Mouse (Mus musculus): ENCODE measurements around the gene Zc3hav1l. TPM values are rescaled to one million over a fixed set of nuclear protein-coding genes. Genes with fewer than 3 reads are reported as not detected.

Gene Zc3hav1l
- total RNA-seq (2021): 10 to 100 TPM; 10.2 to 10.4 TPM

DNA sequence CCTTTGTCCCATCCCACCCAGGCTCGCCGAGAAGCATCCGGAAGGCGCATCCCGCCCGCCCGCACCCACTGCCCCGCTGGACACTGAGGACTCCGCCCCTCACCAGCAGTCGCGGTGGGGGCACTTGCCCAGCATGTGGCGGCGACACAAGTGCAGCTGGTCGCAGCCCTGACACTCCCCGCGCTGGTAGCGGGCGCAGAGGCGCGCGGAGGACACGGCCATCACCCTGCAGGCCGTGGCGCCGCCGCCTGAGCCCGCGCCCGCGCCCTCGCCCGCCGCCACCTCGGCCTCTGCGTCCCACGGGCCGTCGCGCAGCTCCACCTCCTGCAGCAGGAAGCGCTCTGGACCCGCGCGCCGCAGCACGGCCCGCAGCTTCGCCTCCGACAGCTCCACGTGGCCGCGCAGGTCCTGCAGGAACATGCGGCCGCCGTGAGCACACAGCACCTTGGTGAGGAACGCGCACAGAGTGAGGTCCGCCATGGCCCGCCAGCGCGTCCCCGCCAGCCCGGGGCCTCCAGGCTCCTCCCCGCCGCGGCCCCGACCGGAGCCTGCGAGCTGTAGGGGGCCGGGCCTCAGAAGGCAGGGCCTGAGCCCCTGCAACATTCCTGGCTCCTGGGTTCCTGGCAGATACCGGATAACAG, at the start of gene Zc3hav1l:
TSS of gene Zc3hav1l (minus strand) at position 499 of the 641 bp plus-strand sequence.
- peak; percentile 81 for DNase-seq

DNA sequence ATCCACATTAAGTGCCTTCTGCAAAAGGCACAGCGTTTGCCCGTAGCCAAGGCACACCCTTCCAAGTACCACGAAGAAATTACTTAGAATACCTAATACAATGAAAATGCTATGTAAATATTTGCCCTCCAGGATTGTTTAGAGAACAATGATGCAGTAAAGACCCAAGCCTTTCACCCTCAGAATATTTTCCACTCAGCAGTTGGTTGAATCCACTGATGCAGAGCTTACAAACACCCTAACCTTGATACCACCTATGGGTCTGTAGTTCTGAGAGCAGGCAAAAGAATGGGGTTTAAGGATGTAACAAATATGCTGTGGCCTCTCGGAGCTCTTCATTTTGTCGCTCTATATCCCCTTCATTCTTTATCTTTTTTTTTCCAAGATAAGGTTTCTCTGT, 48.8 kb upstream of the Zc3hav1l start:
- DNase-seq: no peak

DNA sequence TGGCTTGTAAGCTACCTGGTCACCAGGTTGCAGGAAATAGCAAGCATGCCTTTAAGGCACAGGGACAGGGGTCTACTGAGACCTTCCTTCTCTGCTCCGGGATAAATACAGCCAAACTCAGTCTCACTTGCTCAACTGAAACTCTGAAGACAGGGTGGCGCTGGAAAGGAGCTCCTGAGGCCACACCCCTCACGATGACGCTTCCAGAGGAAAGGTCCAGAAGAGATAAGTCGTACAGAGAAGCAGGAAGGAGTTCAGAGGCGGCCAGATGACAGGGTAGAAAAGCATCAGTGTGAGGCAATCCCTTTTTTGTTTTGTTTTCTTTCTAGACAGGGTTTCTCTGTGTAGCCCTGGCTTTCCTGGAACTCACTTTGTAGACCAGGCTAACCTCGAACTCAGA, 46.7 kb upstream of the Zc3hav1l start:
- peak; percentile 48 for DNase-seq

DNA sequence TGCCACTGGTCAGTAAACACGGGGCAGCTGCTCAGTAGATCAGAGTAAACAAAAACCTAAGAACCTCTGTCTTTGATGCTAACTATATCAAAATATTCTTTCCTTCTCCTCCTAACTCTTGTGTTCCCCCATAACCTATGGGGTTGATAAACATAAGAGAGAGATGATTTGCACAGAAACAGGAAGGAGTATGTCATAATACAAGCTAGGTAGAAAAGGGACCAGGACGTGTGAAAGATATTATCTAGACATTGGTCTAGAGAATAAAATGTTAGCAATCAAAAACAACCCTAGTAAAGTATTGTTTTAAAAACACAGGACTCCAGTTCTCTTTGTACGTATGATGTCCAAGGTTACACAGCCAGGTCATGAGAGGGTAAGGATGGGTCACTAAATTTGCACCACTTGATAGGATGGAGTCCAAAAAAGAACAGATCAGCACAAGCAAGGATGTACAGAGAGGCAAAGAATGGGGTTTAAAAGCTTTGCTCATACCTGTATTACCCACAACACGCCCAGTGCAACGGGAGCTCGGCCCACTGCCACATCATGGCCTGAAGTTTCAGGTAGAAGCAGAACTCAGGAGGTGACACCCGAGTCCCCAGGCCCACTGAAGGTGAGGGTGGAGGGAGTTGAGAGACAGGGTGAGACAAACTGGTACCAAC, 45.1 kb upstream of the Zc3hav1l start:
- no peak for DNase-seq

DNA sequence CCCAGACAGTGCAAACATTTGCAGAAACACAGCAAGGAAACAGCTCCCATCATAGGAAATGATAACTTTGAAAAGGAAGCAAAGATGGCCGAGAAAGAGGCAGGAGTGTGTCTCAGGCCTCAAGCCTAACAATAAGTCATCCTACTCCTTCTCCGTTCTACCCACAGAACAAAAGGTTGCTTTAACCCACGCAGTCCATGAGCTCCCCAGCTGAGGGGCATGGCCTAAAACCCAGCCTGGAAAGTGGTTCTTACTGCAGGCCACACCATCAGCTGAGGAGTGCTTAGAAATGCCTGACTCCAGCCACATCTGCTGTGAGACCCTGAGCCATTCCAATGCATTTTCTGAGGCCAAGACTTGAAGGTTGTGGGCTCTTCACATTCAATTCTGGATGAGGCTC, 44.5 kb upstream of the Zc3hav1l start:
- DNase-seq: no peak

DNA sequence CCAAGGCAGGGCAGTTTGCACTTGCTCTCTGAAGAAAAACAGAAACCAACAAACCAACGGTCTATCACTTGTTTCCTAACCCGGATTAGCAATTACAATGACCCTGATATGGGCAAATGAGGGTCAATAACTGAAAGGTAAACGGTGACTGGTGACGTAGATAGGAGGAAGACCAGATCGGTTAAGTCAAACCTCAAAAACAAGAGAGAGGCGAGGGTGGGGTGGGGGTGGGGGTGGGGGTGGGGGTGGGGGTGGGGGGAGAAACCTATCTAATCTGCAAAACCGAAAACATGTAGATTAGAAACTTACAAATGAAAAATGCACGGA, 43.6 kb upstream of the Zc3hav1l start:
- no peak for DNase-seq

DNA sequence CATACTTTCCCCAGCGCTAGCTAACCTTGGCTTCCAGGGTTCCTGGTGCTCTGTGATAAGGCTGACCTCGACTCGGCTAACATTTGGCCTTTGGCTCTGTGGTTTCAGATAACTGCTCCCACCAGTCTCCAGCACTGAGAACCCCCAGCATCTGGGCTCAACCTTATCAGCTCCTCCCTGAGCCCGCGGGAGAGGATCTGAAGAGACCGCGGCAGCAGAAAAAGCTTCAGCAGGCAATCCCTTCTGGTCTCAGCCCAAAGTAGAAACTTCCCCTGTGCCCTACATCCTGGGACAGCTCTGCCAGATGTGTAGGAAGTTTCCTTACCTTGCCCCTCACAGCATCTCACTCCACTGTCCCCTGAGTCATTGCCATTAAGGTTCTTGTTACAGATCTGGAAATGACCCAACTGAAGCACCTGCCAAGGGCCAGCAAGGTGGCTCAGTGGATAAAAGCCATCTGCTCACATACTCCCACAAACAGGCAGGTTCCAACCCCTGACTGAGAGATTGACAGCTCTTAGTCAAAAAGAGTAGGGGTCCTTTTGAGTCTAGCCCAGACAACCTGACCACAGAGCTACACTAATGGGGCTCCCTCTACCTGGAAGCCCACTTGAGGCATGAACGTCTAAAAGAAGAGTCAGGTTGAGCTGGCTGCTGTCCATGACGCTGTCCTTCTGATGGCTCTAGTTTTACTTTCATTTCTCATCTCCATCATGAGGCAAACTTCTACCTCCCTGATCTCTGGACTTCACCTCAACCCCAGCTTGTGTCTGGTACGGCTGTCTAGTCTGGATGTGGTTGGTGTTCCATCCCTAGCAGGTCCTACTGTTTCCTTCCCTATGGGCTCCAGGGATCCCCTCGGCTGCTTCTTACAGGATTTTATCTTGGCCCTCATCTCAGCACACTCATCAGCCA, 42.9 kb upstream of the Zc3hav1l start:
- DNase-seq: no peak

DNA sequence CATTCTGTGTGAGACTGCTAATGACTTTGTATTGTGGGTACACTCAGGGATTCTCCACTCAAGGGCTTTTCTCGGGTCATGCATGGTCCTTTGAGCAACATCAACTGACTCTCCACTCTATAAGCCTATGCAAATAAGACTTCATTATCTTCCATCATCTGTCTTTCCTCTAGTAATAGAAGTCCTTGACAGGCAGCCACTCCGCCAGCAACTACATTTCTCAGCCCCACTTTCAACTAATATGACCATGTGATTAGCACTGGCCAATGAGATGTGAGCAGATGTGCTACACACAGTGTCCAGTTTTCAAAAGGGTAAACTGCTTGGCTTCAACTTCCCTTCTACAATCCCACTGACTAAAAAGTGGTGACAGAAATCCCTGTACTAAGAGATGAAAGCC, 40.0 kb upstream of the Zc3hav1l start:
- no peak for DNase-seq

DNA sequence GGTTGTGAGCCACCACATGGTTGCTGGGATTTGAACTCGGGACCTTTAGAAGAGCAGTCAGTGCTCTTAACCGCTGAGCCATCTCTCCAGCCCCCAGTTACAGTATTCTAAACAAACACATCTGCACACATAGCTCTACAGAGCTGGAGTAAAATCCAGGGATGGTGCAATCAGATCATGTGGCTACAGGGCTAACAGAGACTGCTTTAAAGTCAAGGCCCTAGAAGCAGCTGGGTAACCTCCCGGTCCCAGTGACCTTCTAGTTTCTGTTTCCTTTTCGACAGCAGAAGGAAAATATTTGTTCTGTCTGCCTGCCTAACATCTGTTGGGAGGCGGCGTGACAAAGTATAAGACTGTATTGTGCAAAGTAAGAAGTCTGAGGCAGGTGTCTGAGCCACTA, 38.9 kb upstream of the Zc3hav1l start:
- DNase-seq: no peak

DNA sequence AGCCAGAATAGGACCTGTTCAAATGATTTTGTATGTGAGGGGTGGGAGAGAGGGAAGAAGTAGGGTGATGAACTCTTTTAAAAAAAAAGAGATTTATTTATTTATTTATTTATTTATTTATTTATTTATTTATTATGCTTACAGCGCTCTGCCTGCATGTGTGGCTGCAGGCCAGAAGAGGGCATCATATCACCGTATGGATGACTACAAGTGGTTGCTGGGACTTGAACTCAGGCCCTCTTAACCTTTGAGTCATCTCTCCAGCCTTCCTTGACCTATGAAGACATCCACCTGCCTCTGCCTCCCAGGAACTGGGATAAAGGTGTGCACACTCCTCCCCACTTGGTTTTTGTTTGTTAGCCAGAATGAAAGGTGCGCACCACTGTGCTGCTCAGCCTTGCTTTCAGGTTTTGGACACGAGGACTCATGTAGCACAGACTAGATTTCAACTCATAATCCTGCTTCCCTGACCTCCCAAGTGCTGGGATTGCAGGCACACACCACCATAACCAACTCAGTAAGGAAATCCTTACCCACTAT, 38.2 kb upstream of the Zc3hav1l start:
- DNase-seq: no peak

DNA sequence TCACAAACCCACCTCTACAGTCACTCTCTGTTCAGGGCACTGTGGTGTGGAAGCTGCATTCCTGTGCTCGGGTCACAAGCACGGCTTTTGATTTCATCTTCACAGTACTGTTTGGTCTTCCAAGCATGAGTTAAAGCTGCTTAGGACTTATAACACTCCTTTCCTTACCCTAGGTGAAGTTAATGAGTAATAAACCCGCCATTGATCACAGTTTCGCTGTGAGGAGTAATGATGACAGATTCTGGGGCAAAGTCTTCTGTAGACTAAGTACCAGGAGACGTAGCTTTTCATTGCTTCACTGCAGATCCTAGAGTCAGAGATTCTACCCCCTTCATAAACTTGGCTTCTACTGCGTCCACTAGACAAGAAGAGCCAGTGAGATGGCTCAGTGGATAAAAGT, 36.2 kb upstream of the Zc3hav1l start:
- no peak for DNase-seq

DNA sequence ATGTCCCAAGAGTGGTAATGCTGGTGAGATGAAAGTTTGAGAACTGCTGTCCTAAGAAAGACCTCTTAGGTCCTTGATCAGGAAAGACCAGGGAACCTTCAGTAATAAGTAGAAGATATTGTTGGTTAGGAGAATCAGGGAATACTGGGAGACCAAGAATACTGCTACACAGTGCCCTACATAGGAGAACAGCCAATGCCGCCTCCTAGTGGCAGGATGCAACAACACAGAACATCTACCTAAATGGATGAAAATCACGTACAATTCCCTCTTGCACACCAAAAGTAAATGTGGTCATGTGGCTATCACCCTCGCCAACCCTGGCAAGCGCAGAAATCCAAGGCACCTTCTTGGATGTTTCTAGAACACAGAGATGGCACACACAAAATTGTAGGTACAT, 27.5 kb upstream of the Zc3hav1l start:
- DNase-seq: peak; percentile 51

DNA sequence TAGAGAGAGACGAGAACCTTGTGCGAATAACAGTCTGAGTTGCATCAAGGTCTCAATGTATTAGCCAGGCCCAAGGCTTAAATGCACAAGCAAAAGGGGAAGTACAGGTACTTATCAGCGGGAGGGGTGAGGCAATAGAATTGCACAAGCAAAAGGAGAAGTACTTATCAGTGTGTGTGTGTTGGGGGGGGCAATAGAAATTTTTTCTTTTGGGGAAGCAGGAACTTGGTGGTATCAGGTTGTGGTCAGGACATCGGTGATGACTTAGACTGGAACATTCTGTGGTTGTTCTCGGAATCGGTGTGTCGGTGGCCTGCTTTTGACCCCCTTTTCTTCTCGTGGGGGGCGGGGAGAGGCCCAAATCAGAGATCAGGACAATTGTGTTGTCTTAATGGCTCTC, 21.6 kb upstream of the Zc3hav1l start:
- DNase-seq: no peak

DNA sequence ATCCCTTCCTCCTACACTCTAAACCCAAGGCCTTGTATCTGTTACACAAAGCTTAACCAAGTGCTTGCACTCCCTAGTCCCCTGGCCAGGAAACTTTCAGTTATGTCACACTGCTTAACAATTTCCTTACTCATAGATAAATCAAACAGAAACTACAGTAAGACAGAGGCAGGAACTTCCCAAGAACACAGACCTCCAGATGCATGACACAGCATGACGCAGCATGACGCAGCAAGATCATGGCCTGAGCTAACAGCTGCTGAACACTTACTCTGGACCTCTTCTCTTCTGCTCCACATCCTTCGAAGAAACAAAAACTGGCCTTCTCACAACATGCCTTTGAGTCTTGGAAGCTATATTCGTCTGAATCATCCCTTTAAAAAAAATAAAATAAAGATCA, 17.0 kb upstream of the Zc3hav1l start:
- no peak for DNase-seq

DNA sequence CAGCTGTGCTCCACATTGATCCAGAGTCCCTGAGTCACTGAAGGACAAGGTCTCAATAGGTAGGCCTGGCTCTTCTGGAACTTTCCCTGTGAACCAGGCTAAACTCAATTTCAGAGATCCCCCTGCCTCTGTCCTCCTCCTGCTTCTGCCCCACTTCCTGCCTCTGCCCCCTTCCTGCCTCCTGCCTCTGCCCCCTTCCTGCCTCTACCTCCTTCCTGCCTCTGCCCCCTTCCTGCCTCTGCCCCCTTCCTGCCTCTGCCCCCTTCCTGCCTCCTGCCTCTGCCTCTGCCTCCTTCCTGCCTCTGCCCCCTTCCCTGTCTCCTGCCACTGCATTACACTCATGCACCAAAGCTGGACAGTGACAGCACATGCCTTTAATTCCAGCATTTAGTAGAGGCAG, 10.7 kb upstream of the Zc3hav1l start:
- DNase-seq: no peak

DNA sequence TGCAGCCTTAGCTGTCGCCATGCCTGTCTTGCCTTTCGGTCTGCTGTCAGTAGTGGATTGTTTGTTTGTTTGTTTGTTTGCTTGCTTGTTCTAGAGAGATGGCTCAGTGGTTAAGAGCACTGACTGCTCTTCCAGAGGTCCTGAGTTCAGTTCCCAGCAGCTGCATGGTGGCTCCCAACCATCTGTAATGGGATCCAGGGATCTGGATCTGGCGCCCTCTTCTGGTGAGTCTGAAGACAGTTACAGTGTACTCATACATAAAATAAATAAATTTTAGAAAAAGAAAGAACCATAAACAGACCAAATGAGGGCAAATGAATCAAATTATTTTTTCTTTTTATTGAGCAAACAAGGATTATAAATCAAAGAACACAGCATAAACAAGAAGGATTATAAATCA, 5.9 kb upstream of the Zc3hav1l start:
- peak; percentile 11 for DNase-seq

DNA sequence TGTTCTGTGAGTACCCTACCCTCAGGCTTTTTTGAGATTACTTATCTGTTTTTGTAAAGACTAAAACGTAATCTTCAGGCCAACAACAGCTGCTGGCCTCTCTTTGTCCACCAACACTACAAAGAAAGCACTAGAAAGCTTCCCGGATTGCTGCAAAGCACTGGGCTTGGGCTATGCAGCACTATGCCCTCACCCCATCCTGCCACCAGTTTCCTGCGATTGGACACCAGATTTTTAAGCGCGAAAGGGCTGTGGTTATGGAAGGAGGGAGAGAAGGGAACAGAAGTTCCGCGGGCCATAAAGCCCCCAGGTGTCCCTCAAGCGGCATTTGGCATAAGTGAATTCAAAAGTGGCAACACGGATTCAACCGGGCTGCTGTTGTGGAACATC, 818 bp downstream of the Zc3hav1l start:
- peak; percentile 9 for DNase-seq

DNA sequence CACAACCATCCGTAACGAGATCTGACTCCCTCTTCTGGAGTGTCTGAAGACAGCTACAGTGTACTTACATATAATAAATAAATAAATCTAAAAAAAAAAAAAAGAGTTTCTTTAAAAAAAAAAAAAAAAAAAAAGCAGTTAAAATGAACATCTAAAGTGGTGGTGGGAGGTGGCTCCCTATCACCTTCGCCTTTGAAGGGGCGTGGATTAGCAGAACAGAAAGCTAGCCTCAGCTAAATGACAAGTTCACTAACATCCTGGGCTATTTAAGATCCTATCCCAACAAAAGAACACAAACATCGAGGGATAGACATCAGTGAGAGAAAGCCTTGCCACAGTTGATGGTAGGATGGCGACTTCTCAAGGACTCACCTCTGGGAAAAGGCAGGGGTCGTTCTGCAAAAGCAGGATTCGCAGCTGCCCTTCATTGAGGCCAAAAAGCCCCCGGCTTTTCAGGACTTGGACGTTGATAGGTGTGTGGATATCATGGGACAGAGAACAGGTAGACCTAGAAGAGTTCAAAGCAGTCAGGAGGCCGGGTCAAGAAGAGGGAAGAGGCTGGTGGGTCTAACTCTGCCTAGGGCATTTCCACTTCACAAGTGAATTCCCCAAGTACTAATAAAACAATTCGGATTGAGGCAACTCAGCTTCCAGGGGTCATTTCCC, 1.3 kb downstream of the Zc3hav1l start:
- no peak for DNase-seq

DNA sequence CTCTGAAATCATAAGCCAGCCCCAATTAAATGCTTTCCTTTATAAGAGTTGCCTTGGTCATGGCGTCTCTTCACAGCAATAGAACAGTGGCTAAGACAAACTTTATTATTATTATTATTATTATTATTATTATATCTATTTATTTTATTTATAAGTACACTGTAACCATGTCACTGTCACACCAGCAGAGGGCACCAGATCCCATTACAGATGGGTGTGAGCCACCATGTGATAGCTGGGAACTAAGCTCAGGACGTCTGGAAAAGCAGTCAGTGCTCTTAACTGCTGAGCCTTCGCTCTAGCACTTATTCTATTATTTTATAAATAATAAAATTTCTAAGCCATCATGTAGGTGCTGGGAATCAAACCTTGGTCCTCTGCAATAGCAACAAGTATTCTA, 5.4 kb downstream of the Zc3hav1l start:
- DNase-seq: peak; percentile 16

DNA sequence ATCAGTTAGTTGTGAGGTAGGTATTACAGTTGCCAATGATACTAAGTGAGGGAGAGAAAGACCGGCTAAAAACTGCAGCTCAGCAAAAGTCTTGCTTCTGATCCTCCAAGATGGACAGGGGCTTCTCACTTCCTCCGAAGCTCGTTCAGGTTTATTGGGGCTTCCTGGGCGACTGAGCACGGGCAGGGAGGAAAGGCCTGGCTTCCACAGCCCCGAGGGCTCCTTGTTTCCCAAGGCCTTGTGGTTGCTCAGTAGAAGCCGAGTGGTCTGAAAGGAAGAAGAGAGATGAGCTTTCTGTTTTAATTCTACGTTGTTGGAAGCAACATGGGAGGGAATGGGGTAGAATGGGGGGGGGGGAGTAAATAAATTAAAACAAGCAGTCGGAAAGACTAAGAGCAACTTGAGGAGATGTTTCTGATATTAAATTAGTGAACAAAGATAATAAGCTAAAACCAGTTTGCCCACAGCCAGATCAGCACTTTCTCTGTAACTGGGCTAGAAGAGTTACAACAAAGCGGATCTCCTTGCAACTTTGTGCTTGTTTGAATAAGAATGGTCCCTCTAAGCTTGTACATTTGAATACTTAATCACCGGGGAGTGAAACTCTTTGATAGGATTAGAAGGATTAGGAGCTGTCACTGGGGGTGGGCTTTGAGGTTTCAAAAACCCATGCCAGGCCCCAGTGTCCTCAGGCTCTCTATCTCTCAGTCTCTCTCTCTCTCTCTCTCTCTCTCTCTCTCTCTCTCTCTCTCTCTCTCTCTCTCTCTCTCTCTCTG, 6.0 kb downstream of the Zc3hav1l start:
- no peak for DNase-seq

DNA sequence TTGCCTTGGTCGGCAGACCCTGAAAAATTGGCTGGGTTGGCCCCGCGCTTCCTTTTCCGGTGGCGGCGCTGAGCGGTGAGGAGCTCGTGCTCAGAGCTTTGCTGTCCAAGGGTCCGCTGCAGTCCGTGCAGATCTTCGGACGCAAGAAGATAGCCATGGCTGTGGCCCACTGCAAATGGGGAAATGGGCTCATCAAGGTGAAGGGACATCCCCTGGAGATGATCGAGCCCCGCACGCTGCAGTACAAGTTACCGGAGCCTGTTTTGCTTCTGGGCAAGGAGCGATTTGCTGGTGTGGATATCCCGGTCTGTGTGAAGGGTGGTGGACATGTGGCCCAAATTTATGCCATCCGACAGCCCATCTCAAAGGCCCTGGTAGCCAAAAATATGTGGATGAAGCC, 14.6 kb downstream of the Zc3hav1l start:
- DNase-seq: no peak

DNA sequence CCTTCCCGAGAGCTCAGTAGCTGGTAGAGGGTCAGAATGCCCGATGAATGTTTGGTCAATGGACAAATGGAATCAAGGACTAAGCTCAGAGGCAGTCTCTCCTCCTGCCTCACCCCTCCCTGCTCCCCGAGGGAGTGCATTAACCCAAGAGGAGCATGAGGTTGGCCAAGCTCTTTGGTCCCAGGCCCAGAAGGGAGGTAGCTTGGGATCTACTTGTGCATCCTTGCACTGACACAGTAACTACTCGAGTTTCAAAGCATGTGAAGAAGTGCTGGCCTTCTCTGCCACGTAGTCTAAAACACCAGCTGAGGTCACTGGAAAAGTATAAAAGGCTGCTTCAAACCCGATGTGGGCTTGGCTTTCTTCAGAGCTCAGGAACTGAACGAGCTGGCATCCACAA, 34.6 kb downstream of the Zc3hav1l start:
- no peak for DNase-seq
